Mouse (Mus musculus): ENCODE results near the gene Camsap2.

Gene Camsap2

GRCm38 (mm10) chr1:136258495-136258894 lies 87.4 kb downstream of the Camsap2 start:
- DNase-seq (ENCODE audit: low read depth) = no peak

GRCm38 (mm10) chr1:136255657-136256056 lies 90.2 kb downstream of the Camsap2 start:
- DNase-seq (ENCODE audit: low read depth) = no peak

- DNase-seq (ENCODE audit: low read depth) = peak; percentile 90
Observed at GRCm38 (mm10) chr1:136255174-136255573, 90.7 kb downstream of the Camsap2 start.

GRCm38 (mm10) chr1:136254503-136255065 lies 91.3 kb downstream of the Camsap2 start:
- DNase-seq (ENCODE audit: low read depth) = peak; percentile 51

GRCm38 (mm10) chr1:136253472-136253871 lies 92.4 kb downstream of the Camsap2 start:
- DNase-seq (ENCODE audit: low read depth) = no peak

GRCm38 (mm10) chr1:136249662-136250061 lies 96.2 kb downstream of the Camsap2 start:
- DNase-seq (ENCODE audit: low read depth) = peak; percentile 52

- peak; percentile 49 for DNase-seq (ENCODE audit: low read depth)
Observed at GRCm38 (mm10) chr1:136247393-136247792, 98.5 kb downstream of the Camsap2 start.

GRCm38 (mm10) chr1:136244469-136244868 lies 101.4 kb downstream of the Camsap2 start:
- no peak for DNase-seq (ENCODE audit: low read depth)

GRCm38 (mm10) chr1:136241801-136242200 lies 104.1 kb downstream of the Camsap2 start:
- no peak for DNase-seq (ENCODE audit: low read depth)

- no peak for DNase-seq (ENCODE audit: low read depth)
Observed at GRCm38 (mm10) chr1:136238495-136238894, 107.4 kb downstream of the Camsap2 start.

GRCm38 (mm10) chr1:136234595-136235092 lies 111.3 kb downstream of the Camsap2 start:
- no peak for DNase-seq (ENCODE audit: low read depth)

GRCm38 (mm10) chr1:136233892-136234594 lies 111.9 kb downstream of the Camsap2 start, which contains the start of gene Inava:
TSS of gene Inava (minus strand) at chr1:136234264.
- DNase-seq (ENCODE audit: low read depth) = no peak

GRCm38 (mm10) chr1:136232986-136233790 lies 112.7 kb downstream of the Camsap2 start:
- DNase-seq (ENCODE audit: low read depth) = no peak

- no peak for DNase-seq (ENCODE audit: low read depth)
Observed at GRCm38 (mm10) chr1:136232285-136232926, 113.5 kb downstream of the Camsap2 start.

GRCm38 (mm10) chr1:136231596-136231995 lies 114.3 kb downstream of the Camsap2 start:
- no peak for DNase-seq (ENCODE audit: low read depth)

GRCm38 (mm10) chr1:136230201-136230600 lies 115.7 kb downstream of the Camsap2 start:
- no peak for DNase-seq (ENCODE audit: low read depth)

- no peak for DNase-seq (ENCODE audit: low read depth)
Observed at GRCm38 (mm10) chr1:136229040-136229373, 116.9 kb downstream of the Camsap2 start.

- DNase-seq (ENCODE audit: low read depth) = peak; percentile 18
Observed at GRCm38 (mm10) chr1:136228328-136229039, 117.4 kb downstream of the Camsap2 start.

GRCm38 (mm10) chr1:136227870-136228269 lies 118.0 kb downstream of the Camsap2 start:
- no peak for DNase-seq (ENCODE audit: low read depth)

- DNase-seq (ENCODE audit: low read depth) = no peak
Observed at GRCm38 (mm10) chr1:136226626-136227025, 119.3 kb downstream of the Camsap2 start.

- DNase-seq (ENCODE audit: low read depth) = no peak
Observed at GRCm38 (mm10) chr1:136225846-136226245, 120.1 kb downstream of the Camsap2 start.

All from 416B (cell line).